Mouse (Mus musculus) layer of hippocampus, adult 2 months (tissue): Measurements from ENCODE around the gene Gfi1b. TPM values are rescaled to one million over a fixed set of nuclear protein-coding genes. Genes with fewer than 3 reads are reported as not detected.
A peak's percentile ranks its signal among the peaks of the same experiment; 100 is the strongest.

Source experiments
- DNase-seq, 2 experiments: peaks; one replicate each; pipeline ENCODE4 v3.0.0; 2022; ENCODE audit warnings: low spot score in 2 of 2
- H3K27ac ChIP-seq: fragments of 200-600 bp; 2 replicates; pipeline ENCODE4 v1.8.1; 2022
- H3K4me3 ChIP-seq: fragments of 200-600 bp; 2 replicates; pipeline ENCODE4 v1.8.1; 2022; ENCODE audit warnings: mild to moderate bottlenecking
- CTCF ChIP-seq: fragments of 200-600 bp; conservative IDR thresholded peaks from 2 replicates; pipeline ENCODE4 v1.8.1; 2022; ENCODE audit warnings: antibody characterized with exemption, mild to moderate bottlenecking, moderate library complexity
- long read RNA-seq, 2 experiments: library from polyadenylated mRNA; stranded (forward); transcript quantifications; one replicate each; pipeline ENCODE4 v2.0.0; 2021; ENCODE audit warnings: borderline mapping rate in 2 of 2
- total RNA-seq, 2 experiments: library from RNA; stranded (reverse); gene quantifications; 2 replicates each; pipeline ENCODE4 v1.2.3; 2021

Gfi1b gene
- not detected for total RNA-seq
- long read RNA-seq, experiment 1: 0 reads
- long read RNA-seq, experiment 2: 0 reads

DNA sequence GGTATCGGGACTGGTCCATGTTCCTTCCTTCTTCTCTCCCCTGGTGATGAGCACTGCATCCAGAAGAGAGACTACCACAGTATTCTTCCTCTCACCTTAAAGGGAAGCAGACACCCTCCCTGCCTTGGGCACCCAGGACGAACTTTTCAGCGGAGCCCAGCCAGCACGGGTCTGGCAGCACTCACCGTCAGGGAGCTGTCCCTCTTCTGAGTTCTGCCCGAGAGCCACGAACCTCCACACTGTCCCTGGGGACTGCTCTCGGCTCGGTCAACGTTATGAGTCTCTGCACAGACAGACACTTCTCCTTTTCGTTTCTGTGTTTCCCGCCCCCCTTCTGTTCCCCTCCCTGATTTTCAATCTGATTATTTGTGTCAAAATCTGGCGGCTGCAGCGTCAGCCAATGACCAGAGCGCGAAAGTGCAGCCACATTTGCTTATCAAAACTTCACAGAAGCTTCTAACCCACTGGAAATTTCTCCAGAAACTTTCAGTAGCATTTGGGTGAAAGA, at the start of gene Gfi1b:
Gene Gfi1b (minus strand): TSS at position 319 of the 508 bp plus-strand sequence.
- DNase-seq: no peak
- Histone ChIP-seq H3K4me3 (no peak within 1 kb of the TSS), H3K27ac (no peak within 1 kb of the TSS)
- TF ChIP-seq CTCF: no peak

DNA sequence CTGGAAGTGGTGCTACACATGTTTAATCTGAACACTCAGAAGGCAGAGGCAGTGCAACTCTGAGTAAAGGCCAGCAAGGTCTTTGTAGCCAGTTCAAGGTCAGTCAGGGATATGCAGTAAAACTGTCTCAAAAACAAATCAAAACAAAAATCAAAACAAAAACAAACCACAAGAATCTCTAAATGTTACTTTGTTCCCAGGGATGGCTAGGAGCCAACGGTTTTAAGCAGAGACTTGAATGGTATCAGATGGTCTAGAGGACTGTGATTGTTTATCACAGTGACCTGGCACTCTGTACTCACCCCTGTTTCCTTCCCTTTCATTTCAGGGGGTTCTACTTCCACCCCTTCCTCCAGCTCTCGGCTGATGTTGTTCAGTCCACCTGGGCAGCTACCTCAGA, 49.7 kb upstream of the Gfi1b start:
- DNase-seq: no peak
- no peak overlapping the region for H3K27ac ChIP-seq
- H3K4me3 ChIP-seq: no peak overlapping the region
- no peak for TF ChIP-seq CTCF

DNA sequence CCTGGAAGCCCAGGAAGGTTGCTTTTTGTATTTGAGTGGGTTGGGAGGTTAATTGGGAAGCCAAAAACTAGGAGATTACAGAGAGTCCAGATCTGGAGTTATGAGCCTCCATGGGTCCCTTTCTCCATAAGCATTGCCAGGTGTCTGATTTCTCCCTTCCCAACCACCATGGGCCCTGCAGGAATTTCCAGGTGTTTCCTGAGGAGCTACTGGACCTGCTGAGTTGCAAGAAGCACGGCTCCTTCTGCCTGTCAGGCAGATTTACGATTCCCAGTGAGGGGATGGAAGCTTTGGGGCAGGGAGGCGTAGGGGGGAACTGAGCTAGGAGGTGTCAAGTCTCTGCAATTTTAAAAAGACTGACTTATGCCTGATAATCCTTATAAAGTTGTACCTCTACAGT, 44.0 kb upstream of the Gfi1b start:
- no peak overlapping the region for H3K27ac ChIP-seq
- no peak overlapping the region for H3K4me3 ChIP-seq
- DNase-seq: no peak
- TF ChIP-seq CTCF: no peak

GRCm38 (mm10) chr2:28662891-28663290, 41.1 kb upstream of the Gfi1b start:
- H3K4me3 ChIP-seq: no peak overlapping the region
- no peak for TF ChIP-seq CTCF
- H3K27ac ChIP-seq: no peak overlapping the region
- no peak for DNase-seq

- TF ChIP-seq CTCF: no peak
- H3K27ac ChIP-seq: no peak overlapping the region
These were observed 34.4 kb upstream of the Gfi1b start for GRCm38 (mm10) chr2:28656216-28656615.

DNA sequence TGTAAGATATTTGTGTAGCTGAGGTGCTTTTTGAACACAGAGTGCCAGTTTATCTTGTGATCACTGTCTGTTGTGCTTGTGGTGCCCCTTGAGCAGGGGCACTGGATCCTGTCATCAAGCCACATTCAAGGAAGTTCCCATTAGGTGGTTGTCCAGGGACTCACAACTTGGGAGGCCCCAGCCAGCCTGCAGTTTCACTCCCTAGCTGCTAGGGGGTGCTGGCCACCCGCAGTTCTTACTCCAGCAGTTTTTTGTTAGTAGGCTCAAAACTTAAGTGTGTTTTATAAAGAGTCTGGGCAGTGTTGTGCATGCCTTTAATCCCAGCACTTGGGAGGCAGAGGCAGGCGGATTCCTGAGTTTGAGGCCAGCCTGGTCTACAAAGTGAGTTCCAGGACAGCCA, 32.5 kb upstream of the Gfi1b start:
- no peak for DNase-seq
- no peak overlapping the region for H3K4me3 ChIP-seq

More at GRCm38 (mm10) chr2:28656216-28656615, 34.4 kb upstream of the Gfi1b start:
- no peak for DNase-seq
- no peak overlapping the region for H3K4me3 ChIP-seq

GRCm38 (mm10) chr2:28653351-28653750, 31.6 kb upstream of the Gfi1b start:
- TF ChIP-seq CTCF: no peak
- Histone ChIP-seq H3K27ac (no peak overlapping the region), H3K4me3 (no peak overlapping the region)
- DNase-seq: peak in 1 of 2 experiments; percentile 8

More for the DNA sequence above, 32.5 kb upstream of the Gfi1b start:
- no peak overlapping the region for H3K27ac ChIP-seq
- peak; percentile 75 for TF ChIP-seq CTCF

GRCm38 (mm10) chr2:28650526-28650925, 28.7 kb upstream of the Gfi1b start:
- H3K4me3 ChIP-seq: no peak overlapping the region
- no peak for DNase-seq
- TF ChIP-seq CTCF: no peak
- no peak overlapping the region for H3K27ac ChIP-seq

- no peak for TF ChIP-seq CTCF
- no peak overlapping the region for H3K27ac ChIP-seq
- no peak for DNase-seq
- no peak overlapping the region for H3K4me3 ChIP-seq
These were observed 21.3 kb upstream of the Gfi1b start for GRCm38 (mm10) chr2:28643081-28643480.

DNA sequence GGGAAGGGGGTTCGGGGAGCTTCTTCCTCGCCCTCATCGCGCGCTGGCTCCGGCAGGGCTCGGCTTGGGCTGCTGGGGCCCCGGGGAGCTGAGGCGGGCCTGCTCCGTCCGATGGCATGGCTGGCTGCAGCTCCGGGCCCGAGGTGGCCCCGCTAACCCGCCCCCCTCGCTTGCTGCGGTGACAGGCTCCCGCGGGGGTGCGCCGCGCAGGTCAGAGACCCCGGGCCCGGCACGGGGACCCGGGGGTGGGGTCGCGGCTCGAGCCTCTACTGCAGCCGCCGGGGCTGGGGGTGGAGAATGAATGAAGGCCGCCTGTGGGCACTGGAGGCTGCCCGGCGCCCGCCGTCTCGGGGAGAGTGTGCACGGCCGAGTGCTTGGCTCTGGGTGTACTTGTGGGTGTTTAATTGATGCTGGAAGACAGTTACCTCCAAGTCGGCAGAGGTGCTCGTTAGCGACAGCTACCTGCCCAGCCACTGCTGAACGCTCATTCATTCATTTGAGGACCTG, 19.7 kb upstream of the Gfi1b start:
- Histone ChIP-seq H3K4me3 (peak overlapping the region; percentile 96), H3K27ac (peak overlapping the region; percentile 99)
- peak in 1 of 2 experiments; percentile 17 for DNase-seq
- no peak for TF ChIP-seq CTCF

- DNase-seq: peak; percentile 93 to 95
- peak within 1 kb of the TSS; percentile 96 for H3K4me3 ChIP-seq
- TF ChIP-seq CTCF: no peak
- peak within 1 kb of the TSS; percentile 99 for H3K27ac ChIP-seq
These were observed 19.0 kb upstream of the Gfi1b start, which contains the start of gene Tsc1 for GRCm38 (mm10) chr2:28640461-28641424. Gene Tsc1, plus strand, starts transcription at chr2:28641228.

DNA sequence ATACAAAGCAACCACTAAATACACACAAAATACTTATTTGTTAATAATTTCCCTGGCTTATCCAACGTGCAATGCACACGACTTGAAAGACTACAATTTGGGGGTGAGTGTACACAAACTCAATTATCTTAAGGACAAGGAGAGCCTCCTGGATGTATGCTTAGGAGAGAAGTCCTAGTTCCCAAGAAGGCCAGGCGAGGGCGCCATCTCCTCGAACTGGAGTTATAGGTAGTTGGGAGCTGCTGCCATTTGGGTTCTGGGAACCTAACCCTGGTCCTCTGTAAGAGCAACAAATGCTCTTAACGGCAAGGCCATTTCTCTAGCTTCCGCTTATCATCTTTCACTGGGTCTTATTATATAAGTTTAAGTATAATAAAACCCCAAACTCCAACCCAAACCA, 18.0 kb upstream of the Gfi1b start:
- H3K27ac ChIP-seq: peak overlapping the region; percentile 99; the same call in 1 of the 2 replicates
- no peak for DNase-seq
- peak; percentile 62 for TF ChIP-seq CTCF
- no peak overlapping the region for H3K4me3 ChIP-seq

DNA sequence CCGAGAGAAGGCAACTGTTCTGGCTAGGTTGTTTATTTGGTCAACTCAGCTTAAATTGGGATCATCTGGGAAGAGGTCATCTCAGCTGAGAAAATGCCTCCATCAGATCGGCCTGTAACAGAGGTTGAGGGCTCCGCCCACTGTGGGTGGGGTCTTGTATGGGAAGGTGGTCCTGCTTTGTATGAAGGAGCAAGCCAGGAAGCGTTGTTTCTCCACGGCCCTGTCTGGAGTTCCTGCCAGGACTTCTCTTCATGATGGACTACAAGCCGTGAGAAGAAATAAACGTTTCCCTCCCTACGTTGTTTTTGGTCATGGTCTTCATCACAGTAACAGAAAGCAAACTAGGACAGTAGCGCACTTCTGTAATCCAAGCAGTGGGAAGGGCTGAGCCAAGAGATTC, 17.1 kb upstream of the Gfi1b start:
- DNase-seq: no peak
- no peak for TF ChIP-seq CTCF
- Histone ChIP-seq H3K27ac (no peak overlapping the region), H3K4me3 (no peak overlapping the region)
